Mouse (Mus musculus) yolk sac, embryonic 10.5 days (tissue): ENCODE measurements at regions not wholly inside any gene's neighbourhood (a gene's known extent, or its start where the extent isn't known, plus 50 kb on each side); places are given as distances from the start of the nearest gene placed in this dataset.

Experiments used
- DNase-seq: peaks from one replicate; pipeline ENCODE4 v3.0.0-alpha.2; 2017; ENCODE audit warnings: low spot score

DNA sequence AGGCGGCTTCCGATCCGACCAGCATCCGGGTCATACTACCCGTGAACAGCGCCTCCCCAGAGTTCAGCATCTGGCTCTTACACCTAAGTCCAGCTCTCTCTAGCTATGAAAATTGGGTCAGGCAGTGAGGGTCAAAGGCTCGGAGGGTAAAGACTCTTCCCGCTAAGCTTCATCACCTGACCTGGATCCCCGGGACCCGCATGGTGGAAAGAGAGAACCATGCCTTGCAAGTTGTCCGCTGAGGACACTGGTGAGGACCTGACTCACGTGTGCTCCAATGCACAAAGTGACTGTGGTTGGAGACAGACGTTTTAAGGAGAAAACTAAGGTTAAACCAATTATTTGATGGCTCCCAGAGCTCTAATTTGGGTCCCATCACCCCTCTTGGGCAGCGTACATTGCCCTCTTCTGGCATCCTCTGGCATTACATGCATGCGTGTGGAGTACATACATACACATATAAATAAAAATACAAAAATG is 74.6 kb upstream of the Sall4 start:
- DNase-seq, result peak; percentile 41

DNA sequence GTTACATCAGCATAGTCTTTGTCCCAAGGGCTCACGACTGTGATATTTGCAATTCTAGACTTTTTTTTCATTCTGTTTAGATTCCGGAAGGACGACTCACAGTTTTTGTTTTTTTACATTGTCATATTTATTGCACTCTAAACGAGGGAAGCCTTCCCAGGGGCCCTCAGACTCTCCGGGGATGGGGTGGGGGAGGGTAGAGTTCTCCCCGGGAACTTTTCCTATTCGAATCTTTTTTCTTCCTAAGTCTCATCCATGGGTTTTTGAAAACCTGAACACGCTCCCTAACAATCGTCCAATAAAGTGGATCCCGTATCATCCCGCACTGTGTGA is 73.9 kb upstream of the Sall4 start:
- no peak for DNase-seq

DNA sequence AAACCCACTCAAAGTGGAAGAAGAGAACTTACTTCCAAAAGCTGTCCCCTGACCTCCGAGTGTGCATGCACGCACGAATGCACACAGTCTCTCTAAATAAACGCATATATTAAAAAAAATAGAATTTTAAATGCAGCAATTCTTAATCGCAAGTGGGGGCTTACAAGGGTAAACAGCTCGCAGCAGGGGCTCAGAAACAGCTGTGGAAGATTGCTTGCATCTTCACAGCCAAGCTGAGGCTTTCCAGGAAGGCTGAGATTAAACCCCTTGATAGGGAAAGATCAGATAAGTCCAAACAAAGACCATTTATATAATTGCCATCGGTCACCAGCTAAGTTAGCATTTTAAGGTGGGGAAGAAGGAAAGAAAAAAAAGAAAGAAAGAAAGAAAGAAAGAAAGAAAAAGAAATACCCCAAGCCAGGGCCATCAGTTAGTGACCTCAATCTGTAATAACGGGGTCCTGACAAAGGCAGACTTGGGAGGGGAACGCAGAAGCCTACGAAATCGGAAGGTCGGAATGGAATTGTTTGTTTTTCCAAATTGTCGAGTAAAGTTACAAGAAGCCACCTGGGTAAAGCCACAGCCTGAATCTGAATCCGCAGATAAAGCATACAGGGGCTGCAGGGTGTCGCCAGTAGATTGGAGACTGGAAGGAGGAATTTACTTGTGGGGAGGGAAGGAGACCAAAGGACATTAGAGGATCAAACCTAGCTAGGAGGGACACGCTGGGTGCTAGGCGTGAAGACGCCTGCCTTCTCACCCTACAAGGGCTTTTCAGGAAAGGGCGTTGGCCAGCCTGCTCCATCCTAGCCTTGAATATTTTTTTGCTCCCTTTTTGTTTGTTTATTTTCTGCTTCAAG is 73.3 kb upstream of the Sall4 start:
- DNase-seq, result no peak

DNA sequence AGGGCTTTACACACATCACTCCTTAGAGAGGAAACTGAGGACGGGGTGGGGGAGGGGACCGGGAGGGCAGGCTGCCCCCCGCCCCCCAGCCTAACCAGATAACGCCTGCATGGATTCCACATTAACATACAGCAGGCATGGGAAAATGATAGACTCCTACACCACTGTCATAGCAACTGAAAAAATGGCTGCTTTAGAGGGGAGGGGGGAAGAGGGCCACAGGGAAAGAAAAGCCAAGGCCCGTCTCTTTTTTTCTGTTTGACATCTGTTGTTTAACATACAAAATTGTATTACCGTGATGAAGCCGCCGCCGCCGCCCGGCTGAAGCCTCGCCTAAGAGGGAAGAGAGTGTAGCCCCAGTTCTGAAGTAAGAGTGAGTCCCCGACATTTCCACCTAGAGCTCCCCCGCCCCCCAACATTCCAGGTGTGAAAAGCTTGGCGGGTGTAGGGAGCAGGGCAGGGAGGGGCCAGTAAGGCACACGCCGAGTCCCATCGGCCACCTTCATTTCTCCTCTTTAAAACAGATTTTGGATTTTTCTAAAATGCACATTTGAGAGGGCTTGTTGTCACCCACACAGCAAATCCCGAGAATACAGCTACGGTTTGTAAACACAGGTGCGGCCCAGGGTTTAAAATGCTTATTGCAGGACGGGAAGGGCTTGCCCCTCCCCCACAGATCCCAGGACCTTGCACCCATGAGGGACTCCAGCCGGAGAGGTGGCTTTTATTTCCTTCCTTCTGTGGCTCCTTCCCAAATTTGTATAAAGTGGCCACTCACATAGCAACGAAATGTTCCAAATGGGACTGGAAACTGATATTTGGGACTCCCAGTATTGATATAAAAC is 72.3 kb upstream of the Sall4 start:
- peak; percentile 58 for DNase-seq

DNA sequence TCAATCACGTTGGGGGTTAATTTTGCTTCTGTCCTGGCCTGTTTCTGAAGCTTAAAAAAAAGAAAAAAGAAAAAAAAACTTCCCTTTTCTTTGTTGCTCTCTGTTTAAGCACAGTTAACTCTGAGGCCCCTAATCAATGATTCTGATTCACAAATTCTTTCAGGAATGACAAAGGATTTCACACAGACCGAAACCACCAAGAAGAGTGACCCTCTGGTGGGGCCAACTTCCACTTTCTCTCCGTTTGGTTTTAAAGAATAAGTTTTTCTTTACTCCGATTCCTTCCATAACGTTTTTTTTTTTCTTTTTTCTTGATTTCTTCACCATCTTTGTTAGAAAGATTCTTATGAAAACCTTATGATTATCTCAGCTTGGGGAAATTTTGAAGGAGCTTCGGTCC is 71.5 kb upstream of the Sall4 start:
- DNase-seq, result no peak

DNA sequence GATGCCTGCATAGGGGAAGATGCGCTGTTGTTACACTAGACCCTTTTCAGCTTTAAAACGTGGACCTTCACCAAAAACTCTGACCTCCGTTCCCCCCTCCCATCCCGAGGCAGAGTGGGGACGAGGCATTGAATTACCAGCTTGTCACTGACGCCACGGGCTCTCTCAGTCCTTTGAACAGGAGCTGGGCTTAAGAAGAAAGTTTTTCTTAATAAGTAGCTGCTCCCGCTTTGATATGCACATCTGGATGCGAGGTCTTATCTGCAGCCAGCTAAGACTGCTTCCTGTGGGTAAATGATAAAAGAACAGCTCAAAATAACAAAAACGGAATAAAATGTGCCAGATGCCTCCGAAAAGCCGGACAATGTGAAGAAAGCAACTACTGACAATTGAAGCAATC is 70.9 kb upstream of the Sall4 start:
- DNase-seq, result no peak

DNA sequence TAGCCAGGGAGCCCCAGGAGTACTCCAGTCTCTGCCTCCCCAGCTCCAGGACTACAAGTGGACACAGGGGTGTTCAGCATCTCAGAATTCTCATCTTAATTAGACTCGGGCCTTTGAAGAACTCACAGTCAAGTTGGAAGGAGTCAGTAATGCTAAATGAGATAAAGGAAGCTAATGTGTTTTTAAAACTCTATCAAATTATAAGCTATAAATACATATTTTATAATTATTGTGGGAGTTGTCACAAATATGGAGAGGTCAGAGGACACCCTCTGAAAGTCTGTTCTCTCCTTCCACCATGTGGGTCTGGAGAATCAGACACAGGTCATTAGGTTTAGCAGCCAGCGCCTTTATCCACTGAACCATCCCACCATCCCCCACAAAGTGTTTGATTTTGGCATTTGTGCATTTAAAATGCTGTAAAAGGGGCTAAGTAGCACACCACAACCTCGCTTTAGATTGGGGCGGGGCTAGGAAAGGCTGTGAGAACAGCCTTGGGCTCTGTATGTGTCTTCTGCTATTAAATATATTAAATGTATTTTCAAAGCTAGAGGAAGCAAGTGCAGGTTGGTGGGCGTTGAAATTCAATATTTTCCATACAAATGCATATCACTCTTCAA is 70.3 kb upstream of the Sall4 start:
- DNase-seq, result no peak

DNA sequence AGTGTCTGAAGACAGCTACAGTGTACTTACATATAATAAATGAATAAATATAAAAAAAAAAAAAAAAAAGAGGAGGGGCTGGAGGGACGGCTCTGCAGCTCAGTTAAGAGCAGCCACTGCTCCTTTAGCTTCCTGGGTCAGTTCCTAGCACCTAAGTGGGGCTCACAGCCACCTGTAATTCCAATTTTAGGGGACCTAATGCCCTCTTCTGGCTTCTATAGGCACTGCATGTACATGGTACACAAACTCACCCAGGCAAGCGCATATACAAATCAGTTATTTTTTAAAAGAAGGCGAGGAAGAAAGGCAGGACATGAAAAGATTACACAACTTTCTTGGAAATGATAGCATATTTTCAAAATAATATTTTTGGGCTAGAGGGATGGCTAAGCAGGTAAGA is 67.0 kb upstream of the Sall4 start:
- no peak for DNase-seq

DNA sequence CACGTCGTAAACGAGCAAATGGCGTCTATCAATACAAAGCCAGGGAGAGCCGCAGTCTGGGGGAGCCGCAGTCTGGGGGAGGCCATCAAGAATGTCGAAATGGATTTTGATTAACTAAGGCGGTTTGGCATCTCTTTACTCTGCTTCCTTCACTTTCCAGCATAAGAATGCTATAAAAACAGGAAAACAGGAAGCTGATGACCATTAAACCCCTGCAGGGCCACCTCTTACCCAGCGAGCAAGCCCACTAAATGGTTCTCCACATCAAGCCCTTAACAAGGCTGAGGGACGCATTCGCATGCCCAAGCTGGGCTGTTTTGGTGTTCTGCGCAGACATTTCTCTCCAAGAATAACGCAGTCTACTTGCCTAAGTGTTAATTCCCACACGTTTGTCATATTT is 64.0 kb upstream of the Sall4 start:
- DNase-seq, result no peak

DNA sequence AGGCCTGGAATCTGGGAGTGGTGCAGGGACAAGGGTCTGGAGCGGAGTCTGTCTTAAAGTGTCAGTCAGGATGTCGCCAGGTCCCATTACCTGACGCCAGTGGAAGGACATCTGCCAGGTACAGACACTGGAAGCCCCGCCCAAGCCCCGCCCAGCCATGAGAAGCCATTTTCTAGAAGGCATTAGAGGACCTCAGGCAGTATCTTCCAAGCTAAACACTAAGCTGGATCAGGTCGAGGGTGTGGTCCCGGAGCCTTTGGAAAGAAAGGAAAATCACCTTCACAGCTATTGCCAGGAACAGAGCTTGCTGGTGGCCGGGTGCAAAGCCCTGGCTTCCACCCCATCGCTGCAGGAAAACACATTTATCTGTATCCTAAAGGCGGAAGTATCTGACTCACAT is 52.9 kb upstream of the Sall4 start:
- peak; percentile 45 for DNase-seq
